Mouse (Mus musculus): ENCODE data around the gene Ube2q2. TPM values are rescaled to one million over a fixed set of nuclear protein-coding genes. Genes with fewer than 3 reads are reported as not detected.

Gene Ube2q2
- polyA plus RNA-seq, 1 experiment from 2014 or later, result 38.2 TPM

GRCm38 (mm10) chr9:55198260-55198659, 49.6 kb downstream of the Ube2q2 start:
- 100% methylated on average over 1 of the region's 1 CpGs for WGBS
- H3K27ac ChIP-seq (replicated peaks), result no peak overlapping the region
- H3K9me3 ChIP-seq, result no peaks in the 10 kb centered on the region
- no peak overlapping the region for H3K4me3 ChIP-seq
- no peak overlapping the region for H3K4me2 ChIP-seq (replicated peaks)
- no peak for ATAC-seq (replicated peaks)
- 0 out of 2 replicates have a peak, but pooled peaks cover 3% of the 10 kb centered on the region for H3K36me3 ChIP-seq
- no peak overlapping the region for H3K9ac ChIP-seq (replicated peaks)
- H3K27me3 ChIP-seq, result no peaks in the 10 kb centered on the region
- H3K4me1 ChIP-seq, result no peaks in the 10 kb centered on the region

- 51% methylated on average over 2 of the region's 2 CpGs for WGBS
- H3K9ac ChIP-seq (replicated peaks), result no peak overlapping the region
- H3K27me3 ChIP-seq, result no peaks in the 10 kb centered on the region
- no peak overlapping the region for H3K4me3 ChIP-seq
- H3K36me3 ChIP-seq, result peaks cover 9% of the 10 kb centered on the region
- no peak overlapping the region for H3K4me2 ChIP-seq (replicated peaks)
- ATAC-seq (replicated peaks), result no peak
- H3K27ac ChIP-seq (replicated peaks), result 0 out of 2 replicates have a peak overlapping the region, but pooled peaks have one; percentile 0
- H3K4me1 ChIP-seq, result no peaks in the 10 kb centered on the region
- no peaks in the 10 kb centered on the region for H3K9me3 ChIP-seq
Measured at GRCm38 (mm10) chr9:55199348-55199747, 50.7 kb downstream of the Ube2q2 start.

GRCm38 (mm10) chr9:55208458-55208789, 59.8 kb downstream of the Ube2q2 start:
- Histone ChIP-seq H3K4me2 (replicated peaks) (peak overlapping the region; percentile 70), H3K4me1 (peaks cover 29% of the 10 kb centered on the region), H3K27ac (replicated peaks) (peak overlapping the region; percentile 83), H3K27me3 (no peaks in the 10 kb centered on the region), H3K9me3 (no peaks in the 10 kb centered on the region), H3K36me3 (peaks cover 8% of the 10 kb centered on the region), H3K9ac (replicated peaks) (peak overlapping the region; percentile 73), H3K4me3 (peak overlapping the region; percentile 60)
- 0% methylated on average over 2 of the region's 2 CpGs for WGBS
- peak; percentile 59 for ATAC-seq (replicated peaks)

- peaks cover 8% of the 10 kb centered on the region for H3K36me3 ChIP-seq
- H3K9ac ChIP-seq (replicated peaks), result peak within 1 kb of the TSS; percentile 73
- H3K4me2 ChIP-seq (replicated peaks), result peak within 1 kb of the TSS; percentile 70
- no peaks in the 10 kb centered on the region for H3K9me3 ChIP-seq
- under 1% methylated on average over 65 of the region's 65 CpGs for WGBS
- peaks cover 29% of the 10 kb centered on the region for H3K4me1 ChIP-seq
- H3K27ac ChIP-seq (replicated peaks), result peak within 1 kb of the TSS; percentile 83
- peak within 1 kb of the TSS; percentile 60 for H3K4me3 ChIP-seq
- H3K27me3 ChIP-seq, result no peaks in the 10 kb centered on the region
- peak; percentile 99 for ATAC-seq (replicated peaks)
Measured at GRCm38 (mm10) chr9:55208790-55209481, 60.3 kb downstream of the Ube2q2 start, which contains the start of gene Fbxo22. Fbxo22 (plus strand) TSS chr9:55208925.

GRCm38 (mm10) chr9:55211611-55212010, 63.0 kb downstream of the Ube2q2 start:
- no peak overlapping the region for H3K4me2 ChIP-seq (replicated peaks)
- H3K27ac ChIP-seq (replicated peaks), result no peak overlapping the region
- H3K27me3 ChIP-seq, result no peaks in the 10 kb centered on the region
- peaks cover 28% of the 10 kb centered on the region for H3K36me3 ChIP-seq
- no peak overlapping the region for H3K9ac ChIP-seq (replicated peaks)
- ATAC-seq (replicated peaks), result no peak
- 86% methylated on average over 4 of the region's 4 CpGs for WGBS
- peaks cover 29% of the 10 kb centered on the region for H3K4me1 ChIP-seq
- no peaks in the 10 kb centered on the region for H3K9me3 ChIP-seq
- no peak overlapping the region for H3K4me3 ChIP-seq

- peaks cover 23% of the 10 kb centered on the region for H3K4me1 ChIP-seq
- WGBS, result 97% methylated on average over 1 of the region's 1 CpGs
- no peak overlapping the region for H3K4me3 ChIP-seq
- ATAC-seq (replicated peaks), result no peak
- H3K36me3 ChIP-seq, result peaks cover 46% of the 10 kb centered on the region
- no peak overlapping the region for H3K27ac ChIP-seq (replicated peaks)
- H3K9ac ChIP-seq (replicated peaks), result no peak overlapping the region
- H3K9me3 ChIP-seq, result no peaks in the 10 kb centered on the region
- no peak overlapping the region for H3K4me2 ChIP-seq (replicated peaks)
- no peaks in the 10 kb centered on the region for H3K27me3 ChIP-seq
Measured at GRCm38 (mm10) chr9:55213396-55213795, 64.7 kb downstream of the Ube2q2 start.

- no peak overlapping the region for H3K4me3 ChIP-seq
- 88% methylated on average over 3 of the region's 3 CpGs for WGBS
Measured at GRCm38 (mm10) chr9:55215056-55215455, 66.4 kb downstream of the Ube2q2 start.

GRCm38 (mm10) chr9:55215648-55216047, 67.0 kb downstream of the Ube2q2 start:
- Histone ChIP-seq H3K9me3 (no peaks in the 10 kb centered on the region), H3K4me1 (peaks cover 8% of the 10 kb centered on the region), H3K36me3 (peaks cover 66% of the 10 kb centered on the region), H3K27ac (replicated peaks) (no peak overlapping the region), H3K27me3 (no peaks in the 10 kb centered on the region), H3K4me3 (no peak overlapping the region), H3K4me2 (replicated peaks) (no peak overlapping the region), H3K9ac (replicated peaks) (no peak overlapping the region)
- no peak for ATAC-seq (replicated peaks)
- 76% methylated on average over 3 of the region's 3 CpGs for WGBS

More at GRCm38 (mm10) chr9:55215056-55215455, 66.4 kb downstream of the Ube2q2 start:
- H3K4me2 ChIP-seq (replicated peaks), result no peak overlapping the region
- peaks cover 61% of the 10 kb centered on the region for H3K36me3 ChIP-seq
- H3K9me3 ChIP-seq, result no peaks in the 10 kb centered on the region
- H3K4me1 ChIP-seq, result peaks cover 14% of the 10 kb centered on the region
- H3K27ac ChIP-seq (replicated peaks), result no peak overlapping the region
- no peaks in the 10 kb centered on the region for H3K27me3 ChIP-seq
- ATAC-seq (replicated peaks), result no peak
- no peak overlapping the region for H3K9ac ChIP-seq (replicated peaks)

- Histone ChIP-seq H3K27ac (replicated peaks) (no peak overlapping the region), H3K27me3 (no peaks in the 10 kb centered on the region), H3K9ac (replicated peaks) (no peak overlapping the region), H3K4me1 (peaks cover 6% of the 10 kb centered on the region), H3K36me3 (peaks cover 70% of the 10 kb centered on the region), H3K4me3 (no peak overlapping the region), H3K9me3 (no peaks in the 10 kb centered on the region), H3K4me2 (replicated peaks) (no peak overlapping the region)
- no peak for ATAC-seq (replicated peaks)
- WGBS, result 70% methylated on average over 2 of the region's 2 CpGs
Measured at GRCm38 (mm10) chr9:55216078-55216477, 67.4 kb downstream of the Ube2q2 start.

- peaks cover 83% of the 10 kb centered on the region for H3K36me3 ChIP-seq
- WGBS, result 94% methylated on average over 3 of the region's 3 CpGs
- ATAC-seq (replicated peaks), result no peak
Measured at GRCm38 (mm10) chr9:55217381-55217780, 68.7 kb downstream of the Ube2q2 start.

GRCm38 (mm10) chr9:55225165-55225737, 76.6 kb downstream of the Ube2q2 start:
- 80% methylated on average over 7 of the region's 7 CpGs for WGBS
- no peak overlapping the region for H3K27ac ChIP-seq (replicated peaks)
- no peak for ATAC-seq (replicated peaks)
- no peaks in the 10 kb centered on the region for H3K27me3 ChIP-seq
- no peaks in the 10 kb centered on the region for H3K4me1 ChIP-seq
- H3K4me2 ChIP-seq (replicated peaks), result no peak overlapping the region
- H3K4me3 ChIP-seq, result no peak overlapping the region
- H3K36me3 ChIP-seq, result peaks cover 48% of the 10 kb centered on the region
- no peak overlapping the region for H3K9ac ChIP-seq (replicated peaks)
- no peaks in the 10 kb centered on the region for H3K9me3 ChIP-seq

More at GRCm38 (mm10) chr9:55217381-55217780, 68.7 kb downstream of the Ube2q2 start:
- no peak overlapping the region for H3K4me3 ChIP-seq
- H3K27ac ChIP-seq (replicated peaks), result no peak overlapping the region
- H3K9ac ChIP-seq (replicated peaks), result no peak overlapping the region
- no peak overlapping the region for H3K4me2 ChIP-seq (replicated peaks)
- no peaks in the 10 kb centered on the region for H3K4me1 ChIP-seq
- H3K27me3 ChIP-seq, result no peaks in the 10 kb centered on the region
- no peaks in the 10 kb centered on the region for H3K9me3 ChIP-seq

- 71% methylated on average over 3 of the region's 3 CpGs for WGBS
- Histone ChIP-seq H3K4me2 (replicated peaks) (no peak overlapping the region), H3K27me3 (no peaks in the 10 kb centered on the region), H3K9ac (replicated peaks) (no peak overlapping the region), H3K9me3 (no peaks in the 10 kb centered on the region), H3K27ac (replicated peaks) (no peak overlapping the region), H3K36me3 (peaks cover 38% of the 10 kb centered on the region), H3K4me1 (no peaks in the 10 kb centered on the region), H3K4me3 (no peak overlapping the region)
- no peak for ATAC-seq (replicated peaks)
Measured at GRCm38 (mm10) chr9:55226251-55226650, 77.6 kb downstream of the Ube2q2 start.

Data from forebrain, embryonic 15.5 days (tissue).